Mouse (Mus musculus) CD4-positive naive resting alpha-beta T cell, adult 76 days (primary cell): Measurements from ENCODE around the gene Itga7. TPM values are rescaled to one million over a fixed set of nuclear protein-coding genes. Genes with fewer than 3 reads are reported as not detected.

ENCODE experiments used
- total RNA-seq: library from RNA; stranded (reverse); gene quantifications from one replicate; pipeline ENCODE4 v1.2.4, GENCODE M21; 2023

The Itga7 gene
- 14.3 TPM for total RNA-seq

GRCm38 (mm10) chr10:128933574-128933973, at the start of gene Itga7:
Itga7 (plus strand) TSS chr10:128933818.

GRCm38 (mm10) chr10:128891296-128892094, 42.1 kb upstream of the Itga7 start, which contains the start of gene Gdf11:
Gdf11 (minus strand) TSS chr10:128891718.

GRCm38 (mm10) chr10:128900698-128901097, 32.9 kb upstream of the Itga7 start, which contains the start of gene Cd63:
Cd63 (plus strand) TSS chr10:128900989.

GRCm38 (mm10) chr10:128922822-128923012, 10.9 kb upstream of the Itga7 start, which contains the start of gene Rdh5:
Rdh5 (minus strand) TSS chr10:128922888.

GRCm38 (mm10) chr10:128923935-128924334, 9.7 kb upstream of the Itga7 start, which contains the start of gene Bloc1s1:
Bloc1s1 (minus strand) TSS chr10:128924035.

GRCm38 (mm10) chr10:128960590-128961584, 27.3 kb downstream of the Itga7 start, which contains the start of gene Mettl7b:
Mettl7b (minus strand) TSS chr10:128960988.

GRCm38 (mm10) chr10:128989131-128989530, 55.5 kb downstream of the Itga7 start, which contains the start of gene Olfr9:
Olfr9 (plus strand) TSS chr10:128989431.

Other genes starting within 250 kb of the Itga7 start
- gene Rab5b, start 237.6 kb upstream of the Itga7 start, total RNA-seq: 32.6 TPM
- not detected for gene Pmel, start 229.6 kb upstream of the Itga7 start, total RNA-seq
- gene Cdk2, start 228.8 kb upstream of the Itga7 start, total RNA-seq: 32.6 TPM
- gene Dgka, start 189.0 kb upstream of the Itga7 start, total RNA-seq: 837 TPM
- gene Pym1, start 185.9 kb upstream of the Itga7 start, total RNA-seq: 82.4 TPM
- gene Mmp19, start 142.9 kb upstream of the Itga7 start, total RNA-seq: 0.32 TPM
- gene Dnajc14, start 129.8 kb upstream of the Itga7 start, total RNA-seq: 57.9 TPM
- gene Tmem198b, start 129.4 kb upstream of the Itga7 start, total RNA-seq: 6.4 TPM
- 50.3 TPM for gene Sarnp, start 116.5 kb upstream of the Itga7 start, total RNA-seq
- gene Ormdl2, start 112.2 kb upstream of the Itga7 start, total RNA-seq: 15.3 TPM
- gene Gdf11, start 42.1 kb upstream of the Itga7 start, total RNA-seq: 10.7 TPM
- 1.9 TPM for gene Cd63, start 32.8 kb upstream of the Itga7 start, total RNA-seq
- 13.7 TPM for gene Rdh5, start 10.9 kb upstream of the Itga7 start, total RNA-seq
- gene Bloc1s1, start 9.8 kb upstream of the Itga7 start, total RNA-seq: 53.3 TPM
- not detected for gene Mettl7b, start 27.2 kb downstream of the Itga7 start, total RNA-seq
- 1.7 TPM for gene Olfr9, start 55.6 kb downstream of the Itga7 start, total RNA-seq
- gene Olfr763, start 77.0 kb downstream of the Itga7 start, total RNA-seq: 0.23 TPM
- not detected for gene Olfr764-ps1, start 106.1 kb downstream of the Itga7 start, total RNA-seq
- gene Olfr765, start 116.2 kb downstream of the Itga7 start, total RNA-seq: not detected
- not detected for gene Olfr766-ps1, start 135.2 kb downstream of the Itga7 start, total RNA-seq
- gene Olfr767, start 149.1 kb downstream of the Itga7 start, total RNA-seq: not detected
- not detected for gene Olfr768, start 165.6 kb downstream of the Itga7 start, total RNA-seq
- gene Olfr769, start 184.0 kb downstream of the Itga7 start, total RNA-seq: not detected
- not detected for gene Olfr770, start 205.2 kb downstream of the Itga7 start, total RNA-seq
- gene Olfr771, start 230.9 kb downstream of the Itga7 start, total RNA-seq: not detected
- gene Olfr772, start 244.1 kb downstream of the Itga7 start, total RNA-seq: not detected